Mouse (Mus musculus): ENCODE measurements around the gene Hoxc4.
A peak's percentile ranks its signal among the peaks of the same experiment; 100 is the strongest.

Hoxc4 gene

GRCm38 (mm10) chr15:103011928-103012486 is 6.7 kb upstream of the Hoxc4 start:
- no peak for DNase-seq

- DNase-seq, result peak in 1 of 2 experiments; percentile 43
These were observed 5.3 kb upstream of the Hoxc4 start for GRCm38 (mm10) chr15:103013238-103013984.

GRCm38 (mm10) chr15:103014166-103015008 is 4.3 kb upstream of the Hoxc4 start:
- DNase-seq, result no peak

GRCm38 (mm10) chr15:103015009-103015399 is 3.7 kb upstream of the Hoxc4 start:
- DNase-seq, result no peak

GRCm38 (mm10) chr15:103015406-103016166 is 3.1 kb upstream of the Hoxc4 start:
- DNase-seq, result no peak

- no peak for DNase-seq
These were observed 2.2 kb downstream of the Hoxc4 start for GRCm38 (mm10) chr15:103020899-103021418.

DNA sequence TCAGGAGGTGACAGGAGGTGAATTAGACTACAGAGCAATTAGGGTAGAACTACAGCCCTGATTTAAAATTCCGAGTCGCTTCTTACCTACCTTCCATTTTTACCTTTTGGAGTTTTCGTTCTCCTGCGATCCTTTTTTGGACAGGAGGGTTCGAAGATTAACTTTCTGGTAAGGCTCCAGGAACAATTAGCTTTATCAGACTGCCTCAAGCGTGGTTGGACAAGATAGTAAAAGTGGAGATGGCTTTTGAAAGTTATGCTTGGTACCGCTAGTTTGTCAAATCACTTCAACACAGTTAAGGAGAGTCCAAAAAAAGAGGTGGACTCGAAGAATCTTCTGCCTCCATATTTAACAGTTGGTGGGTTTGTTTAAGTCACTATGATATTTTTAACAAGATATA is 2.8 kb downstream of the Hoxc4 start:
- DNase-seq, result no peak

GRCm38 (mm10) chr15:103024131-103024530 is 5.4 kb downstream of the Hoxc4 start:
- DNase-seq, result no peak

- DNase-seq, result no peak
These were observed 8.8 kb downstream of the Hoxc4 start for GRCm38 (mm10) chr15:103027266-103028235.

DNA sequence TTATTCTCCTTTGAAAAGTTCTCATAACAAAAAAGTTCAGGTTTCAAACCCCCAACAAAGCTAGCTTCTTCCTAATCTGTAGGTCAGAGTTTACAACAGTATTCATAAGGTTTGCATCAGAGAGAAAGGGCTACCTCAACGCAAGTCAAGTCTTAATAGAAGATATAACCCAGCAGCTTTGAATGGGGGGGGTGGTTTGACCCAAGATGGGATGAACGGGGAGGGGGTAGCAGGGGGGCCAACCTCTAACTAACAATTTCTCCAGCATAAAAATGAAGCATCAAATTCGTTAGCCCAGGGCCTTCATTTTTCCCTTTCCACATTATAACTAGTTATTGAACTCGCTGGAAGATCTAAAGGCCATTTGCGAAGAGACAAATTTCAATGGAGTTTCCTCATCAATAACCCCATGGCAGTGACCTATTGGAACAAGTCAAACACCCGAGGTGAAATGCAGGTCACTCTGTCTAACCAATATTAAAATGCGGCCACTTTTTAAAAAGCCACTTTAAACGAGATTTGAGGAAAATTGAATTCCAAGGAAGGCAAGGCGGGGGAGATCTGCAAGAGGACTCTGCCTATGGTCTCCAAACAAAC is 10.3 kb downstream of the Hoxc4 start:
- no peak for DNase-seq

- DNase-seq, result no peak
These were observed 11.4 kb downstream of the Hoxc4 start for GRCm38 (mm10) chr15:103030142-103030541.

- DNase-seq, result no peak
These were observed 13.4 kb downstream of the Hoxc4 start for GRCm38 (mm10) chr15:103032167-103032566.

DNA sequence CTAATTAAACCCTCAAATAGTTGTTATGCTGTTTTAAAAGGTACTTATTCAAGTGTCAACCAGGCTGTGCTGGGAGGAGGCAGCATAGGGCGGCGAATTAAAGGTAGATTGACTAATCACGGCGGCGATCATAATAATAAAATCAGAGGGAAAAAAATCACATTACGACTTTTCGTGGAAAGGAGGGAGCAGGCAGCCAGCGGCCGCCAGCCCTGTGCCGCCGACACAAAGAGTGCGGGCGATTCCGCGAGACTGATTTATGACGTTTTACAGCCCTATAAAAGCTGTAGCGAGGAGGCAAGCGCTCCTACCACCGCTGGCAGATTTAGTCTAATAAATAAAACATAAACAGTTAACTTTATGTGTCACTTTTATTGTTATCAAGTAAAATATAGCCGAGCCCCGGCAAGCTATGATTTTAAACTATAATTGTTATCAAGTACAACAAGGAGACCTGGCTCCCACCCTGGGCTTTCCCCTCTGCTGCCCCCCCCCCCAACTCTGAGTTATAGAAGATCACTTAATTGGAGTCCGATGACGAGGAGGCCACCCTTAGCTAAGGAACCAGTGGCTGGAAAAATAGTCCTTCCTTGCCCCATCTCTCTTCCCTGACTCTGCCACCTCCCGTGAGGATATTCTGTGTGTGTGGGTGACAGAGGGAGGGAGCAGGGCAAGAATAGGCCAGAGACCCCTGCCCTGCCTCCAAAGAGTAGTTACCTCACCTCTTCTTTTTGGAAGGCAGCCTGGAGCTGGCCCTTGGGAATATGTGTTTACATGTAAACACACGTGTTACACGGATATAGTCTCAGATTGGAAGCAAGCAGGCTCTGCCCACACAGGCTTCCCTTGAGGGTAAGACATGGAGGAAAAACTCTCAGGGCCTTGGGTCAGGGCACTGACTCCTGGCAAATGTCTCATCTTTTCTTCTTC is 14.2 kb downstream of the Hoxc4 start:
- no peak for DNase-seq

DNA sequence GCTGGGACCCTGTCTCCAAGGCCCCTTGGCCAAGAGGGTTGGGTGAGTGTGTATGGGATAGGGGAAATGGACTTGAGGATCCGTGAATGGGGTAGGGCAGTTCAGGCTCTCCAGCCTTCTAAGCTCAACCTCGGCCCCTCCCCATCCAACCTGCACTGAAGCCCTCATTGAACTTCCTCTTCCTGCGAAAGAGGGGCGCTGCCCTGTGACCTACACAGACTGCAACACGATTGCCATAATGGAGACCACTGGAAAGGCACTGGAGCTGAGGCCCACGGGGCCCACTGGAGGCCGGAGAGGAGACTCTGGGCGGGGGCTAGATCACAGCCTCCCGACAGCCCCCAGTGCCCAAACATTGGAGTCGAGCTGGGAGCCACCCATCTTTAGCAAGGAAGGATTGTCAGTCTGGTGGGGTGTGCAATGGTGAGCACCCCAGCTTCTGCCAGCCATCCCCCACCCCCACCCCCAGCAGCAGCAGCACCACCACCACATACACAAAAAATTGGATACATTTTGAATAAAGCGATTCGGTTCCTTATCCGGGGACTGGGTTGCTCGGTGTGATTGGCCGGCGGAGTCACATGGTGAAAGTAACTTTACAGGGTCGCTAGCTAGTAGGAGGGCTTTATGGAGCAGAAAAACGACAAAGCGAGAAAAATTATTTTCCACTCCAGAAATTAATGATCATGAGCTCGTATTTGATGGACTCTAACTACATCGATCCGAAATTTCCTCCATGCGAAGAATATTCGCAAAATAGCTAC is 15.5 kb downstream of the Hoxc4 start:
- DNase-seq, result no peak

DNA sequence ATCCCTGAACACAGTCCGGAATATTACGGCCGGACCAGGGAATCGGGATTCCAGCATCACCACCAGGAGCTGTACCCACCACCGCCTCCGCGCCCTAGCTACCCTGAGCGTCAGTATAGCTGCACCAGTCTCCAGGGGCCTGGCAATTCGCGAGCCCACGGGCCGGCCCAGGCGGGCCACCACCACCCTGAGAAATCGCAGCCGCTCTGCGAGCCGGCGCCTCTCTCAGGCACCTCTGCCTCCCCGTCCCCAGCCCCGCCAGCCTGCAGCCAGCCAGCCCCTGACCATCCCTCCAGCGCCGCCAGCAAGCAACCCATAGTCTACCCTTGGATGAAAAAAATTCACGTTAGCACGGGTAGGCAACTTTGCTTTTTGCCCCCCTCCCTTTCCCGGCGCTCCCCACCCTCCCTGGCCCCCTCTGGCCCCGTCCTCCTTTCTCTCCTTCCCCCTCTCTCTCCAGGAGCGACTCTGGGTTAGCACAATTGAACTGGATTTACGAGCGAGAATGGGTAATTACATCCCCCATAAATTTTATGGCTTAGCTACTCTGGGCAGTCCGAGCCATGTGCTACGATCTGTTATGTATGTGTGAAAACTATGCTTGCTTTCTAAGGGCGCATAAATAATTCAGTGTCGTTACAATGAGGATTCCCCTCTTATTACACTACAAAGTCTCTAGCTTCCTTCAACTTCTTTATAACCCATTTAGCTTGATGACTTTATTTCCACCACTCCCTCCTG is 16.2 kb downstream of the Hoxc4 start:
- DNase-seq, result no peak

DNA sequence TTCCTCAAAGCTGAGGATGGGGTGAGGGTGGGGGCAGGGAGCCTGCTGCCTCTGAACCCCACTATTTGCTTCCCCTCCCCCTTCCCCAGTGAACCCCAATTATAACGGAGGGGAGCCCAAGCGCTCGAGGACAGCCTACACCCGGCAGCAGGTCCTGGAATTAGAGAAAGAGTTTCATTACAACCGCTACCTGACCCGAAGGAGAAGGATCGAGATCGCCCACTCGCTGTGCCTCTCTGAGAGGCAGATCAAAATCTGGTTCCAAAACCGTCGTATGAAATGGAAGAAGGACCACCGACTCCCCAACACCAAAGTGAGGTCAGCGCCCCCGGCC is 16.8 kb downstream of the Hoxc4 start:
- DNase-seq, result no peak

- no peak for DNase-seq
These were observed 18.8 kb downstream of the Hoxc4 start for GRCm38 (mm10) chr15:103037579-103037978.

DNA sequence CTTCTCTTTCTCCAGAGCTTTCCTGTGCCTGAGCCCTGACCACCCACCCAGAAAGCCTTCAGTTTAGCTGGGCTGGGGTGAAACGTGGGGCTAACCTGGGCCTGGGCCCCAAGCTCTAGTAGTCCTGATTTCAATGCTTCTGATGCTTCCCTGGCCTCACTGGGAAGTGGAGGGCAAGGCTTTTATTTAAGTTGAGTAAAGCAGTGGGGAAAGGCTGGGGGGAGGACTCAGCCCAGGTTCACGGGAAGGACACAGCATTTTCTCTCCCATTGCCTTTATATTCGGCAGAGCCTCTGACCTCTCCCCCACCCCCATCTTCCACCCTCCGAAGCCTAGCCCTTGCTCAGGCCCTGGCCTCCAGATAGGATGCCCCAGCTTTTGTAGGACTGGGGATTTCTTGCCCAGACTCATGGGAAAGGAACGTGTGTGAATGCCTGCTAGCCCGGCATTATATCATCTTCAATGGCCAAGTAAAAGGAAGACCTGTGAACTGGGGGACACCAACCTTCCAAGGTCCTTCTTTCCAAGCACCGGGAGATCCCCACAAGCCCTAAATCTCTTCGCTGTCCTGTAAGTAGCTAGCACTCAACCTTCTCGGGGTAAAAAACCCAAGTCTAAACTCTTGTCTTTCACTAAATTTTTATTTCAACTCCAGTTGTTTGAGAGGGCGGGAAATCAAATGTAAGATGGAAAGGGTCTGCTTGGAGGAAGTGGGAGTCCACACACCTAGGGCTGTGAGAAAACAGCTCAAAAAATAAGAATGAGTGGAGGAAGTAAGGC is 20.2 kb downstream of the Hoxc4 start:
- DNase-seq, result no peak
